Mouse (Mus musculus): ENCODE measurements around the gene Klhl9. TPM values are rescaled to one million over a fixed set of nuclear protein-coding genes. Genes with fewer than 3 reads are reported as not detected.

Gene Klhl9
- polyA plus RNA-seq (2015; fragmentation: Illumina TruSeq; extraction: RNeasy Lipid Tissue Mini Kit (QIAGEN cat#74804); ENCODE audit: insufficient read depth, low read depth, low replicate concordance) = 7.4 TPM

GRCm38 (mm10) chr4:88721791-88722721, at the start of gene Klhl9, which contains the start of gene Gm26566:
TSS of gene Klhl9 (minus strand) at chr4:88722465.
TSS of gene Gm26566 (plus strand) at chr4:88721805.

GRCm38 (mm10) chr4:88759610-88760268, 37.5 kb upstream of the Klhl9 start, which contains the start of gene Gm13283:
TSS of gene Gm13283 (plus strand) at chr4:88760119.

GRCm38 (mm10) chr4:88754818-88755340, 32.6 kb upstream of the Klhl9 start, which contains the start of gene Gm13271:
TSS of gene Gm13271 (plus strand) at chr4:88754868.

GRCm38 (mm10) chr4:88691259-88691658, 31.0 kb downstream of the Klhl9 start, which contains the start of gene Ifnab:
TSS of gene Ifnab (minus strand) at chr4:88691359.

DNA sequence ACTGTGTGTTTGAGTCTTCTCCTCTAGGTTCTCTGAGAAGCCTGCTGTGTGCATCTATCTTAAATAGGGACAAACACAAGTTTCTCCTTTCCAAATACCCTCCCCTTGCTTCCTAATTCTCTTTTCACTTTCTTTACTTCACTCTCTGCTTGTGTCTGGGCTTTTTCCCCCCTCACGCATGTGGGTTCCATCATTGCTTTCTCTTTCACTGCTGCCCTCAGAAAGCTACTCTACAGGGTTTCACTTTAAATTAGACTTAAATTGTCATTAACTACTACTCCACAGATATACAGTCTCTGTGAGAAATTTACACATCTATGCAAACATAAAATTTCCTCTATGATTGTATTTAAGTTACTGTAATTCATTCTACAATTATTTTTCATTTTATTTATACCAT, 38.5 kb downstream of the Klhl9 start, which contains the start of gene Ifna2:
Ifna2 (minus strand) TSS at position 101 of the 400 bp plus-strand sequence.

GRCm38 (mm10) chr4:88676824-88677223, 45.4 kb downstream of the Klhl9 start, which contains the start of gene Ifna16:
TSS of gene Ifna16 (minus strand) at chr4:88676924.

Other genes starting within 250 kb of the Klhl9 start
- not detected for gene Ifnb1, start 199.7 kb downstream of the Klhl9 start, polyA plus RNA-seq (2015; fragmentation: Illumina TruSeq; extraction: RNeasy Lipid Tissue Mini Kit (QIAGEN cat#74804); ENCODE audit: insufficient read depth, low read depth, low replicate concordance)
- gene Ifna15, start 164.2 kb downstream of the Klhl9 start, polyA plus RNA-seq (2015; fragmentation: Illumina TruSeq; extraction: RNeasy Lipid Tissue Mini Kit (QIAGEN cat#74804); ENCODE audit: insufficient read depth, low read depth, low replicate concordance) = not detected
- gene Ifna14, start 150.7 kb downstream of the Klhl9 start, polyA plus RNA-seq (2015; fragmentation: Illumina TruSeq; extraction: RNeasy Lipid Tissue Mini Kit (QIAGEN cat#74804); ENCODE audit: insufficient read depth, low read depth, low replicate concordance) = not detected
- gene Ifna9, start 130.1 kb downstream of the Klhl9 start, polyA plus RNA-seq (2015; fragmentation: Illumina TruSeq; extraction: RNeasy Lipid Tissue Mini Kit (QIAGEN cat#74804); ENCODE audit: insufficient read depth, low read depth, low replicate concordance) = not detected
- gene Ifna12, start 119.1 kb downstream of the Klhl9 start, polyA plus RNA-seq (2015; fragmentation: Illumina TruSeq; extraction: RNeasy Lipid Tissue Mini Kit (QIAGEN cat#74804); ENCODE audit: insufficient read depth, low read depth, low replicate concordance) = not detected
- gene C87499, start 88.1 kb downstream of the Klhl9 start, polyA plus RNA-seq (2015; fragmentation: Illumina TruSeq; extraction: RNeasy Lipid Tissue Mini Kit (QIAGEN cat#74804); ENCODE audit: insufficient read depth, low read depth, low replicate concordance) = not detected
- gene Ifna13, start 78.0 kb downstream of the Klhl9 start, polyA plus RNA-seq (2015; fragmentation: Illumina TruSeq; extraction: RNeasy Lipid Tissue Mini Kit (QIAGEN cat#74804); ENCODE audit: insufficient read depth, low read depth, low replicate concordance) = not detected
- not detected for gene Ifna16, start 45.5 kb downstream of the Klhl9 start, polyA plus RNA-seq (2015; fragmentation: Illumina TruSeq; extraction: RNeasy Lipid Tissue Mini Kit (QIAGEN cat#74804); ENCODE audit: insufficient read depth, low read depth, low replicate concordance)
- not detected for gene Ifna2, start 38.6 kb downstream of the Klhl9 start, polyA plus RNA-seq (2015; fragmentation: Illumina TruSeq; extraction: RNeasy Lipid Tissue Mini Kit (QIAGEN cat#74804); ENCODE audit: insufficient read depth, low read depth, low replicate concordance)
- gene Ifnab, start 31.1 kb downstream of the Klhl9 start, polyA plus RNA-seq (2015; fragmentation: Illumina TruSeq; extraction: RNeasy Lipid Tissue Mini Kit (QIAGEN cat#74804); ENCODE audit: insufficient read depth, low read depth, low replicate concordance) = not detected
- gene Gm26566, start 660 bp downstream of the Klhl9 start, polyA plus RNA-seq (2015; fragmentation: Illumina TruSeq; extraction: RNeasy Lipid Tissue Mini Kit (QIAGEN cat#74804); ENCODE audit: insufficient read depth, low read depth, low replicate concordance) = not detected
- not detected for gene Gm13271, start 32.4 kb upstream of the Klhl9 start, polyA plus RNA-seq (2015; fragmentation: Illumina TruSeq; extraction: RNeasy Lipid Tissue Mini Kit (QIAGEN cat#74804); ENCODE audit: insufficient read depth, low read depth, low replicate concordance)
- not detected for gene Gm13283, start 37.7 kb upstream of the Klhl9 start, polyA plus RNA-seq (2015; fragmentation: Illumina TruSeq; extraction: RNeasy Lipid Tissue Mini Kit (QIAGEN cat#74804); ENCODE audit: insufficient read depth, low read depth, low replicate concordance)
- not detected for gene Gm13290, start 51.4 kb upstream of the Klhl9 start, polyA plus RNA-seq (2015; fragmentation: Illumina TruSeq; extraction: RNeasy Lipid Tissue Mini Kit (QIAGEN cat#74804); ENCODE audit: insufficient read depth, low read depth, low replicate concordance)
- not detected for gene Gm13289, start 54.5 kb upstream of the Klhl9 start, polyA plus RNA-seq (2015; fragmentation: Illumina TruSeq; extraction: RNeasy Lipid Tissue Mini Kit (QIAGEN cat#74804); ENCODE audit: insufficient read depth, low read depth, low replicate concordance)
- not detected for gene Gm13272, start 57.4 kb upstream of the Klhl9 start, polyA plus RNA-seq (2015; fragmentation: Illumina TruSeq; extraction: RNeasy Lipid Tissue Mini Kit (QIAGEN cat#74804); ENCODE audit: insufficient read depth, low read depth, low replicate concordance)
- not detected for gene Ifnz, start 59.7 kb upstream of the Klhl9 start, polyA plus RNA-seq (2015; fragmentation: Illumina TruSeq; extraction: RNeasy Lipid Tissue Mini Kit (QIAGEN cat#74804); ENCODE audit: insufficient read depth, low read depth, low replicate concordance)
- gene Gm13276, start 63.2 kb upstream of the Klhl9 start, polyA plus RNA-seq (2015; fragmentation: Illumina TruSeq; extraction: RNeasy Lipid Tissue Mini Kit (QIAGEN cat#74804); ENCODE audit: insufficient read depth, low read depth, low replicate concordance) = not detected
- gene Gm13277, start 66.2 kb upstream of the Klhl9 start, polyA plus RNA-seq (2015; fragmentation: Illumina TruSeq; extraction: RNeasy Lipid Tissue Mini Kit (QIAGEN cat#74804); ENCODE audit: insufficient read depth, low read depth, low replicate concordance) = not detected
- gene Gm13278, start 69.1 kb upstream of the Klhl9 start, polyA plus RNA-seq (2015; fragmentation: Illumina TruSeq; extraction: RNeasy Lipid Tissue Mini Kit (QIAGEN cat#74804); ENCODE audit: insufficient read depth, low read depth, low replicate concordance) = not detected
- not detected for gene Gm13275, start 72.0 kb upstream of the Klhl9 start, polyA plus RNA-seq (2015; fragmentation: Illumina TruSeq; extraction: RNeasy Lipid Tissue Mini Kit (QIAGEN cat#74804); ENCODE audit: insufficient read depth, low read depth, low replicate concordance)
- not detected for gene Gm13279, start 74.9 kb upstream of the Klhl9 start, polyA plus RNA-seq (2015; fragmentation: Illumina TruSeq; extraction: RNeasy Lipid Tissue Mini Kit (QIAGEN cat#74804); ENCODE audit: insufficient read depth, low read depth, low replicate concordance)
- gene Gm13285, start 77.2 kb upstream of the Klhl9 start, polyA plus RNA-seq (2015; fragmentation: Illumina TruSeq; extraction: RNeasy Lipid Tissue Mini Kit (QIAGEN cat#74804); ENCODE audit: insufficient read depth, low read depth, low replicate concordance) = not detected
- gene Gm13287, start 80.8 kb upstream of the Klhl9 start, polyA plus RNA-seq (2015; fragmentation: Illumina TruSeq; extraction: RNeasy Lipid Tissue Mini Kit (QIAGEN cat#74804); ENCODE audit: insufficient read depth, low read depth, low replicate concordance) = not detected
- gene Gm13288, start 83.1 kb upstream of the Klhl9 start, polyA plus RNA-seq (2015; fragmentation: Illumina TruSeq; extraction: RNeasy Lipid Tissue Mini Kit (QIAGEN cat#74804); ENCODE audit: insufficient read depth, low read depth, low replicate concordance) = not detected
- gene Ifna7, start 93.8 kb upstream of the Klhl9 start, polyA plus RNA-seq (2015; fragmentation: Illumina TruSeq; extraction: RNeasy Lipid Tissue Mini Kit (QIAGEN cat#74804); ENCODE audit: insufficient read depth, low read depth, low replicate concordance) = not detected
- gene Ifna11, start 97.5 kb upstream of the Klhl9 start, polyA plus RNA-seq (2015; fragmentation: Illumina TruSeq; extraction: RNeasy Lipid Tissue Mini Kit (QIAGEN cat#74804); ENCODE audit: insufficient read depth, low read depth, low replicate concordance) = not detected
- not detected for gene Ifna6, start 105.0 kb upstream of the Klhl9 start, polyA plus RNA-seq (2015; fragmentation: Illumina TruSeq; extraction: RNeasy Lipid Tissue Mini Kit (QIAGEN cat#74804); ENCODE audit: insufficient read depth, low read depth, low replicate concordance)
- not detected for gene Ifna5, start 113.1 kb upstream of the Klhl9 start, polyA plus RNA-seq (2015; fragmentation: Illumina TruSeq; extraction: RNeasy Lipid Tissue Mini Kit (QIAGEN cat#74804); ENCODE audit: insufficient read depth, low read depth, low replicate concordance)
- gene Ifna4, start 119.4 kb upstream of the Klhl9 start, polyA plus RNA-seq (2015; fragmentation: Illumina TruSeq; extraction: RNeasy Lipid Tissue Mini Kit (QIAGEN cat#74804); ENCODE audit: insufficient read depth, low read depth, low replicate concordance) = not detected
- not detected for gene Ifna1, start 127.6 kb upstream of the Klhl9 start, polyA plus RNA-seq (2015; fragmentation: Illumina TruSeq; extraction: RNeasy Lipid Tissue Mini Kit (QIAGEN cat#74804); ENCODE audit: insufficient read depth, low read depth, low replicate concordance)
- gene Ifne, start 157.7 kb upstream of the Klhl9 start, polyA plus RNA-seq (2015; fragmentation: Illumina TruSeq; extraction: RNeasy Lipid Tissue Mini Kit (QIAGEN cat#74804); ENCODE audit: insufficient read depth, low read depth, low replicate concordance) = not detected

Data from pancreas, adult 10 weeks (tissue).